ENCODE assay signal across 8 mouse cellular contexts in genomic region chr4:33924234-33924888, GRCm38 (mm10). TPM values are rescaled to one million over a fixed set of nuclear protein-coding genes. Genes with fewer than 3 reads are reported as not detected.
DNase-seq lines count a peak whose midpoint lies in the region; ATAC-seq and TF ChIP-seq lines count a peak whose summit lies in the region.

Gene Cnr1, plus strand, starts transcription at chr4:33924593.

- no peak within 1 kb of the TSS for H3K27ac ChIP-seq in brown adipose tissue, adult 24 weeks (replicated peaks; ENCODE audit: low read depth, low read length)
- H3K27ac ChIP-seq in forebrain, embryonic 13.5 days = peak within 1 kb of the TSS; percentile 92
- H3K27ac ChIP-seq in heart, embryonic 15.5 days = no peak within 1 kb of the TSS
- H3K27ac ChIP-seq in liver, embryonic 11.5 days (ENCODE audit: low read depth, low read length) = no peak within 1 kb of the TSS

- no peaks in the 10 kb centered on the region for H3K9me3 ChIP-seq in forebrain, embryonic 13.5 days (replicated peaks)
- H3K9me3 ChIP-seq in heart, embryonic 15.5 days (replicated peaks) = no peaks in the 10 kb centered on the region
- no peaks in the 10 kb centered on the region for H3K9me3 ChIP-seq in liver, embryonic 11.5 days (ENCODE audit: control insufficient read depth, low read length)

- no peaks in the 10 kb centered on the region for H3K79me3 ChIP-seq in C2C12 (ENCODE audit: low read depth)

- no peak for TF ChIP-seq CTCF in C2C12 (IDR thresholded peaks at IDR 0.05; ENCODE audit: control insufficient read depth, insufficient read depth, insufficient read length)

- peak; percentile 84 for DNase-seq in kidney, postnatal 10 days
- peak; percentile 73 for DNase-seq in liver, embryonic 11.5 days (ENCODE audit: low spot score)
- DNase-seq in neural tube, embryonic 10.5 days (ENCODE audit: extremely low spot score, low spot score) = peak; percentile 90
- peak; percentile 56 for DNase-seq in urinary bladder, adult 2 months (ENCODE audit: low spot score)

- H3K4me3 ChIP-seq in C2C12 (ENCODE audit: insufficient read depth, poor library complexity, severe bottlenecking) = peak within 1 kb of the TSS; percentile 26
- H3K4me3 ChIP-seq in brown adipose tissue, adult 24 weeks (ENCODE audit: insufficient read depth, low read depth, low read length) = peak within 1 kb of the TSS; percentile 48
- H3K4me3 ChIP-seq in forebrain, embryonic 13.5 days = peak within 1 kb of the TSS; percentile 69
- H3K4me3 ChIP-seq in heart, embryonic 15.5 days = peak within 1 kb of the TSS; percentile 63
- H3K4me3 ChIP-seq in liver, embryonic 11.5 days (ENCODE audit: low read depth, low read length) = peak within 1 kb of the TSS; percentile 55

- H3K36me3 ChIP-seq in C2C12 (ENCODE audit: control insufficient read depth, insufficient read depth) = no peaks in the 10 kb centered on the region
- no peaks in the 10 kb centered on the region for H3K36me3 ChIP-seq in forebrain, embryonic 13.5 days (ENCODE audit: poor library complexity, severe bottlenecking)
- no peaks in the 10 kb centered on the region for H3K36me3 ChIP-seq in heart, embryonic 15.5 days
- no peaks in the 10 kb centered on the region for H3K36me3 ChIP-seq in liver, embryonic 11.5 days (ENCODE audit: control insufficient read depth, insufficient read depth, low read length)

- H3ac ChIP-seq in C2C12 (ENCODE audit: control insufficient read depth, insufficient read length, low read depth) = peak within 1 kb of the TSS; percentile 63

- ATAC-seq in forebrain, embryonic 13.5 days = peak; percentile 95
- peak; percentile 85 for ATAC-seq in heart, embryonic 15.5 days (replicated peaks; ENCODE audit: insufficient number of reproducible peaks, insufficient read depth, low FRiP score, low read depth)
- ATAC-seq in liver, embryonic 11.5 days (replicated peaks; ENCODE audit: low FRiP score) = peak; percentile 82

- WGBS in forebrain, embryonic 13.5 days = 0% methylated on average over 62 of the region's 77 CpGs
- under 1% methylated on average over 75 of the region's 77 CpGs for WGBS in heart, embryonic 15.5 days
- WGBS in liver, embryonic 11.5 days = under 1% methylated on average over 74 of the region's 77 CpGs

- no peaks in the 10 kb centered on the region for H3K4me1 ChIP-seq in brown adipose tissue, adult 24 weeks (ENCODE audit: control insufficient read depth, insufficient read depth, insufficient read length, low read length)
- H3K4me1 ChIP-seq in forebrain, embryonic 13.5 days = peaks cover 10% of the 10 kb centered on the region
- peaks cover 20% of the 10 kb centered on the region for H3K4me1 ChIP-seq in heart, embryonic 15.5 days (replicated peaks)
- H3K4me1 ChIP-seq in liver, embryonic 11.5 days (replicated peaks; ENCODE audit: control insufficient read depth, insufficient read depth, low read length) = no peaks in the 10 kb centered on the region

- peak within 1 kb of the TSS; percentile 87 for H3K4me2 ChIP-seq in forebrain, embryonic 13.5 days
- peak within 1 kb of the TSS; percentile 98 for H3K4me2 ChIP-seq in heart, embryonic 15.5 days
- peak within 1 kb of the TSS; percentile 80 for H3K4me2 ChIP-seq in liver, embryonic 11.5 days

- H3K27me3 ChIP-seq in C2C12 (ENCODE audit: control insufficient read depth, insufficient read depth, insufficient read length) = no peaks in the 10 kb centered on the region
- peaks cover 34% of the 10 kb centered on the region for H3K27me3 ChIP-seq in forebrain, embryonic 13.5 days
- peaks cover 67% of the 10 kb centered on the region for H3K27me3 ChIP-seq in heart, embryonic 15.5 days
- peaks cover 48% of the 10 kb centered on the region for H3K27me3 ChIP-seq in liver, embryonic 11.5 days (replicated peaks; ENCODE audit: control insufficient read depth, insufficient read depth, low read length)

- no peaks in the 10 kb centered on the region for H3K79me2 ChIP-seq in C2C12 (ENCODE audit: control insufficient read depth, insufficient read depth)

- peak within 1 kb of the TSS; percentile 91 for H3K9ac ChIP-seq in forebrain, embryonic 13.5 days
- H3K9ac ChIP-seq in heart, embryonic 15.5 days = peak within 1 kb of the TSS; percentile 43
- H3K9ac ChIP-seq in liver, embryonic 11.5 days (ENCODE audit: low read depth, low read length) = peak within 1 kb of the TSS; percentile 41; the same call in 1 of the 2 replicates

TF ChIP-seq in C2C12, 6 proteins besides CTCF, POLR2A, EP300 and RAD21:
- TF ChIP-seq MAX (IDR thresholded peaks at IDR 0.05) (no peak), USF1 (IDR thresholded peaks at IDR 0.05; ENCODE audit: low read depth) (peak; percentile 51)

RNA-seq across cellular contexts. Expression of gene Cnr1, which starts in this region (rescaled TPM):
- 0.39 TPM for polyA plus RNA-seq in C2C12 (2012; fragmentation: generic; extraction: Trizol)
- 0.46 and 0.48 TPM in 2 replicates for polyA plus RNA-seq in brown adipose tissue, adult 24 weeks (2012; ENCODE audit: insufficient read depth, insufficient read length, missing spikeins)
- 43.6 and 51.0 TPM in 2 replicates for polyA plus RNA-seq in forebrain, embryonic 13.5 days (2015; fragmentation: Nextera tagmentation; extraction: Ambion mirVana)
- polyA plus RNA-seq in heart, embryonic 15.5 days (2015; fragmentation: Nextera tagmentation; extraction: Ambion mirVana) = 0.18 and 0.39 TPM in 2 replicates
- 0.57 and 0.62 TPM in 2 replicates for polyA plus RNA-seq in liver, embryonic 11.5 days (2014; fragmentation: Nextera tagmentation; extraction: Ambion mirVana)
- polyA plus RNA-seq in urinary bladder, adult 2 months (2012; rRNA removed) = 0.29 TPM in 2 replicates

Comparison
In these comparisons a context has a peak if more than half of its experiments do, and no peak if none do; other contexts are left out.
1. RNA of gene Cnr1 (polyA plus RNA-seq): 43.6 to 51.0 TPM in forebrain, embryonic 13.5 days; 0.57 to 0.62 TPM in liver, embryonic 11.5 days, 0.46 to 0.48 TPM in brown adipose tissue, adult 24 weeks, 0.39 TPM in C2C12 (single experiment), 0.29 TPM in urinary bladder, adult 2 months and 0.18 to 0.39 TPM in heart, embryonic 15.5 days; every median in the first group is over 10 times any median in the second.
2. Peak in ATAC-seq, H3K4me3 ChIP-seq, H3K9ac ChIP-seq and H3K4me2 ChIP-seq in heart, embryonic 15.5 days; RNA of the gene not detected or under 1 TPM.
3. Peak in DNase-seq, ATAC-seq, H3K4me3 ChIP-seq, H3K9ac ChIP-seq and H3K4me2 ChIP-seq in liver, embryonic 11.5 days; RNA of the gene not detected or under 1 TPM.
4. Peak in DNase-seq in urinary bladder, adult 2 months; RNA of the gene not detected or under 1 TPM.
5. H3K9ac ChIP-seq: peak in every context shown above with its lines; median percentile 91 in forebrain, embryonic 13.5 days; 43 in heart, embryonic 15.5 days; 41 in liver, embryonic 11.5 days.
6. Peak in every context shown above with its lines, with median percentiles within 50 percentile points of each other: H3K4me3 ChIP-seq, ATAC-seq, H3K4me2 ChIP-seq and DNase-seq.